Mouse (Mus musculus): ENCODE data around the gene Thrb. TPM values are rescaled to one million over a fixed set of nuclear protein-coding genes. Genes with fewer than 3 reads are reported as not detected.

The Thrb gene
- polyA plus RNA-seq, 1 experiment from 2014 or later, result 0.70 TPM

- no peaks in the 10 kb centered on the region for H3K27me3 ChIP-seq (ENCODE audit: insufficient read depth, low read length)
- DNase-seq (no peak), ATAC-seq (ENCODE audit: insufficient read depth) (no peak)
- H3K4me1 ChIP-seq (ENCODE audit: insufficient read depth), result no peaks in the 10 kb centered on the region
- no peak overlapping the region for H3K9ac ChIP-seq
- 59% methylated on average over 6 of the region's 6 CpGs for WGBS
- H3K4me3 ChIP-seq (ENCODE audit: low read depth, low read length), result no peak overlapping the region
- H3K4me2 ChIP-seq, result no peak overlapping the region
- no peaks in the 10 kb centered on the region for H3K9me3 ChIP-seq (ENCODE audit: low read depth, low read length)
- H3K36me3 ChIP-seq (ENCODE audit: insufficient read depth), result no peaks in the 10 kb centered on the region
- no peak overlapping the region for H3K27ac ChIP-seq (ENCODE audit: low read depth)
- no peak for TF ChIP-seq CTCF (IDR thresholded peaks at IDR 0.05; ENCODE audit: low read depth)
Observed at GRCm38 (mm10) chr14:17863701-17864320, 203.8 kb downstream of the Thrb start.

- 42% methylated on average over 6 of the region's 6 CpGs for WGBS
- no peak overlapping the region for H3K9ac ChIP-seq
- no peaks in the 10 kb centered on the region for H3K4me1 ChIP-seq (ENCODE audit: insufficient read depth)
- ATAC-seq (ENCODE audit: insufficient read depth) (no peak), DNase-seq (no peak)
- no peaks in the 10 kb centered on the region for H3K27me3 ChIP-seq (ENCODE audit: insufficient read depth, low read length)
- H3K36me3 ChIP-seq (ENCODE audit: insufficient read depth), result no peaks in the 10 kb centered on the region
- H3K27ac ChIP-seq (ENCODE audit: low read depth), result no peak overlapping the region
- no peak overlapping the region for H3K4me3 ChIP-seq (ENCODE audit: low read depth, low read length)
- no peaks in the 10 kb centered on the region for H3K9me3 ChIP-seq (ENCODE audit: low read depth, low read length)
- TF ChIP-seq CTCF (IDR thresholded peaks at IDR 0.05; ENCODE audit: low read depth), result no peak
- H3K4me2 ChIP-seq, result no peak overlapping the region
Observed at GRCm38 (mm10) chr14:17868326-17868725, 208.3 kb downstream of the Thrb start.

- Histone ChIP-seq H3K4me3 (ENCODE audit: low read depth, low read length) (no peak overlapping the region), H3K4me2 (no peak overlapping the region), H3K4me1 (ENCODE audit: insufficient read depth) (no peaks in the 10 kb centered on the region), H3K9me3 (ENCODE audit: low read depth, low read length) (no peaks in the 10 kb centered on the region), H3K36me3 (ENCODE audit: insufficient read depth) (no peaks in the 10 kb centered on the region), H3K27ac (ENCODE audit: low read depth) (no peak overlapping the region), H3K9ac (no peak overlapping the region), H3K27me3 (ENCODE audit: insufficient read depth, low read length) (no peaks in the 10 kb centered on the region)
- 45% methylated on average over 2 of the region's 2 CpGs for WGBS
- no peak for TF ChIP-seq CTCF (IDR thresholded peaks at IDR 0.05; ENCODE audit: low read depth)
- no peak for DNase-seq
- no peak for ATAC-seq (ENCODE audit: insufficient read depth)
Observed at GRCm38 (mm10) chr14:17875946-17876345, 215.9 kb downstream of the Thrb start.

- WGBS, result 73% methylated on average over 5 of the region's 5 CpGs
- no peak for DNase-seq
- Histone ChIP-seq H3K9ac (no peak overlapping the region), H3K27me3 (ENCODE audit: insufficient read depth, low read length) (no peaks in the 10 kb centered on the region), H3K4me3 (ENCODE audit: low read depth, low read length) (no peak overlapping the region), H3K4me1 (ENCODE audit: insufficient read depth) (no peaks in the 10 kb centered on the region), H3K27ac (ENCODE audit: low read depth) (no peak overlapping the region), H3K4me2 (no peak overlapping the region), H3K36me3 (ENCODE audit: insufficient read depth) (no peaks in the 10 kb centered on the region), H3K9me3 (ENCODE audit: low read depth, low read length) (no peaks in the 10 kb centered on the region)
- no peak for TF ChIP-seq CTCF (IDR thresholded peaks at IDR 0.05; ENCODE audit: low read depth)
- no peak for ATAC-seq (ENCODE audit: insufficient read depth)
Observed at GRCm38 (mm10) chr14:17879446-17879845, 219.4 kb downstream of the Thrb start.

- TF ChIP-seq CTCF (IDR thresholded peaks at IDR 0.05; ENCODE audit: low read depth), result no peak
- no peak overlapping the region for H3K9ac ChIP-seq
- ATAC-seq (ENCODE audit: insufficient read depth) (no peak), DNase-seq (no peak)
- H3K9me3 ChIP-seq (ENCODE audit: low read depth, low read length), result no peaks in the 10 kb centered on the region
- no peaks in the 10 kb centered on the region for H3K27me3 ChIP-seq (ENCODE audit: insufficient read depth, low read length)
- WGBS, result 77% methylated on average over 13 of the region's 13 CpGs
- no peak overlapping the region for H3K4me2 ChIP-seq
- no peak overlapping the region for H3K4me3 ChIP-seq (ENCODE audit: low read depth, low read length)
- H3K27ac ChIP-seq (ENCODE audit: low read depth), result no peak overlapping the region
- no peaks in the 10 kb centered on the region for H3K4me1 ChIP-seq (ENCODE audit: insufficient read depth)
- H3K36me3 ChIP-seq (ENCODE audit: insufficient read depth), result no peaks in the 10 kb centered on the region
Observed at GRCm38 (mm10) chr14:17884884-17885283, 224.8 kb downstream of the Thrb start.

- no peak overlapping the region for H3K4me2 ChIP-seq
- no peaks in the 10 kb centered on the region for H3K27me3 ChIP-seq (ENCODE audit: insufficient read depth, low read length)
- ATAC-seq (ENCODE audit: insufficient read depth) (no peak), DNase-seq (no peak)
- H3K27ac ChIP-seq (ENCODE audit: low read depth), result no peak overlapping the region
- no peak overlapping the region for H3K4me3 ChIP-seq (ENCODE audit: low read depth, low read length)
- no peak for TF ChIP-seq CTCF (IDR thresholded peaks at IDR 0.05; ENCODE audit: low read depth)
- no peak overlapping the region for H3K9ac ChIP-seq
- H3K9me3 ChIP-seq (ENCODE audit: low read depth, low read length), result no peaks in the 10 kb centered on the region
- H3K4me1 ChIP-seq (ENCODE audit: insufficient read depth), result no peaks in the 10 kb centered on the region
- 76% methylated on average over 3 of the region's 3 CpGs for WGBS
- H3K36me3 ChIP-seq (ENCODE audit: insufficient read depth), result no peaks in the 10 kb centered on the region
Observed at GRCm38 (mm10) chr14:17885320-17885719, 225.3 kb downstream of the Thrb start.

GRCm38 (mm10) chr14:17894791-17895190 is 234.7 kb downstream of the Thrb start:
- H3K36me3 ChIP-seq (ENCODE audit: insufficient read depth), result no peaks in the 10 kb centered on the region
- TF ChIP-seq CTCF (IDR thresholded peaks at IDR 0.05; ENCODE audit: low read depth), result no peak
- no peak for DNase-seq
- no peaks in the 10 kb centered on the region for H3K27me3 ChIP-seq (ENCODE audit: insufficient read depth, low read length)
- H3K4me3 ChIP-seq (ENCODE audit: low read depth, low read length), result no peak overlapping the region
- no peak overlapping the region for H3K4me2 ChIP-seq
- H3K9me3 ChIP-seq (ENCODE audit: low read depth, low read length), result no peaks in the 10 kb centered on the region
- H3K9ac ChIP-seq, result no peak overlapping the region
- no peaks in the 10 kb centered on the region for H3K4me1 ChIP-seq (ENCODE audit: insufficient read depth)
- WGBS, result 74% methylated on average over 1 of the region's 1 CpGs
- H3K27ac ChIP-seq (ENCODE audit: low read depth), result no peak overlapping the region
- ATAC-seq (ENCODE audit: insufficient read depth), result no peak
